12 mouse cellular contexts compared by ENCODE assay signal in genomic region chr5:137504041-137504440, GRCm38 (mm10). TPM values are rescaled to one million over a fixed set of nuclear protein-coding genes. Genes with fewer than 3 reads are reported as not detected.
A peak's percentile ranks its signal among the peaks of the same experiment; 100 is the strongest.
DNase-seq lines count a peak whose midpoint lies in the region; ATAC-seq and TF ChIP-seq lines count a peak whose summit lies in the region.
"Had no signal": no experiment of that assay in that cellular context is flagged by ENCODE, and none has a peak within 500 bp of the region (broad histone marks: within the 10 kb centered on the region; RNA-seq: fewer than 3 reads in every experiment).

No protein-coding gene starts in this region.

- DNase-seq in spleen, postnatal 4 days (ENCODE audit: low spot score in 2 of 2), result peak; percentile 52 to 74
- no peak for DNase-seq in spleen, postnatal 14 days (ENCODE audit: low spot score in 2 of 2)
- DNase-seq in liver, adult 2 months (ENCODE audit: extremely low read depth, low read depth, low spot score), result no peak
- DNase-seq in thymus, postnatal 36 days, result peak; percentile 39 to 47
- no peak for DNase-seq in gastrocnemius, postnatal 10 days
- no peak for DNase-seq in right cerebral cortex, postnatal 4 days
- DNase-seq: layer of hippocampus, postnatal 36 days had no signal

- no peak overlapping the region for H3K4me2 ChIP-seq in forebrain, embryonic 12.5 days
- H3K4me2 ChIP-seq in forebrain, embryonic 16.5 days (ENCODE audit: low read length), result no peak overlapping the region
- H3K4me2 ChIP-seq: embryonic facial prominence, embryonic 15.5 days had no signal

- TF ChIP-seq POLR2A in liver, adult 2 months (IDR thresholded peaks at IDR 0.05; ENCODE audit: extremely low read depth, insufficient read depth, low read length), result no peak

- no peak overlapping the region for H3K27ac ChIP-seq in forebrain, embryonic 12.5 days
- H3K27ac ChIP-seq in forebrain, embryonic 16.5 days (ENCODE audit: low read length), result no peak overlapping the region
- H3K27ac ChIP-seq in liver, adult 2 months (replicated peaks; ENCODE audit: insufficient read depth, low read depth, low read length), result no peak overlapping the region
- H3K27ac ChIP-seq: embryonic facial prominence, embryonic 15.5 days had no signal

- peaks cover 20% of the 10 kb centered on the region for H3K4me1 ChIP-seq in forebrain, embryonic 12.5 days
- peaks cover 14% of the 10 kb centered on the region for H3K4me1 ChIP-seq in forebrain, embryonic 16.5 days (replicated peaks; ENCODE audit: control insufficient read depth, insufficient read depth, low read length)
- peaks cover 5% of the 10 kb centered on the region for H3K4me1 ChIP-seq in liver, adult 2 months (ENCODE audit: control insufficient read depth, insufficient read depth, low read length)

- H3K9me3 ChIP-seq in forebrain, embryonic 12.5 days, result no peaks in the 10 kb centered on the region
- no peaks in the 10 kb centered on the region for H3K9me3 ChIP-seq in forebrain, embryonic 16.5 days (ENCODE audit: control insufficient read depth, low read length)
- H3K9me3 ChIP-seq: embryonic facial prominence, embryonic 15.5 days had no signal

- 0 out of 2 replicates have a peak, but pooled peaks have one; percentile 13 for TF ChIP-seq CTCF in liver, adult 2 months (IDR thresholded peaks at IDR 0.05; ENCODE audit: low read depth, low read length)

- no peaks in the 10 kb centered on the region for H3K27me3 ChIP-seq in forebrain, embryonic 12.5 days
- peaks cover 3% of the 10 kb centered on the region; the same call in 1 of the 2 replicates for H3K27me3 ChIP-seq in forebrain, embryonic 16.5 days (replicated peaks; ENCODE audit: control insufficient read depth, insufficient read depth, low read length)
- H3K27me3 ChIP-seq in liver, adult 2 months (ENCODE audit: control insufficient read depth, insufficient read depth, low read length), result no peaks in the 10 kb centered on the region
- H3K27me3 ChIP-seq: embryonic facial prominence, embryonic 15.5 days had no signal

- no peak overlapping the region for H3K4me3 ChIP-seq in forebrain, embryonic 12.5 days (replicated peaks)
- H3K4me3 ChIP-seq in forebrain, embryonic 16.5 days (replicated peaks; ENCODE audit: low read length), result no peak overlapping the region
- H3K4me3 ChIP-seq in liver, adult 2 months (ENCODE audit: insufficient read depth, low read depth, low read length), result no peak overlapping the region
- H3K4me3 ChIP-seq: embryonic facial prominence, embryonic 15.5 days had no signal

- 89% methylated on average over 6 of the region's 6 CpGs for WGBS in forebrain, embryonic 12.5 days
- WGBS in forebrain, embryonic 16.5 days, result 74% methylated on average over 6 of the region's 6 CpGs
- WGBS in liver, adult 2 months, result 80% methylated on average over 6 of the region's 6 CpGs

- no peak for ATAC-seq in forebrain, embryonic 12.5 days (ENCODE audit: low FRiP score)
- no peak for ATAC-seq in forebrain, embryonic 16.5 days

- H3K79me2 ChIP-seq in liver, adult 2 months (ENCODE audit: control insufficient read depth, insufficient read depth, low read length), result no peaks in the 10 kb centered on the region

- H3K36me3 ChIP-seq in forebrain, embryonic 12.5 days (replicated peaks), result no peaks in the 10 kb centered on the region
- H3K36me3 ChIP-seq in forebrain, embryonic 16.5 days (ENCODE audit: control insufficient read depth, insufficient read depth), result no peaks in the 10 kb centered on the region
- no peaks in the 10 kb centered on the region for H3K36me3 ChIP-seq in liver, adult 2 months (ENCODE audit: control insufficient read depth, insufficient read depth, low read length)

- 0 out of 2 replicates have a peak overlapping the region, but pooled peaks have one; percentile 18 for H3K9ac ChIP-seq in forebrain, embryonic 12.5 days
- H3K9ac ChIP-seq in forebrain, embryonic 16.5 days (replicated peaks; ENCODE audit: low read depth, low read length), result no peak overlapping the region
- no peak overlapping the region for H3K9ac ChIP-seq in liver, adult 2 months (ENCODE audit: low read depth, low read length)
- H3K9ac ChIP-seq: embryonic facial prominence, embryonic 15.5 days had no signal

RNA-seq across cellular contexts. Expression of gene Pop7, which starts 1.7 kb away (rescaled TPM):
- polyA plus RNA-seq in forebrain, embryonic 12.5 days (2016; fragmentation: Nextera tagmentation; extraction: Ambion mirVana), result 61.6 and 62.1 TPM in 2 replicates
- 66.8 and 74.7 TPM in 2 replicates for polyA plus RNA-seq in forebrain, embryonic 16.5 days (2015; fragmentation: Nextera tagmentation; extraction: Ambion mirVana)
- 5.9 and 8.0 TPM in 2 replicates for total RNA-seq in liver, adult 2 months (2014; rRNA removed)
- polyA plus RNA-seq in liver, adult 2 months (2012; rRNA removed), result 15.4 and 17.8 TPM in 2 replicates
- 10 to 100 TPM; 16.6 to 18.5 TPM for total RNA-seq in gastrocnemius, postnatal 10 days (2021)

RNA-seq across cellular contexts. Expression of gene Gigyf1, which starts 14.3 kb away (rescaled TPM):
- polyA plus RNA-seq in forebrain, embryonic 12.5 days (2016; fragmentation: Nextera tagmentation; extraction: Ambion mirVana), result 18.7 TPM in 2 replicates
- polyA plus RNA-seq in forebrain, embryonic 16.5 days (2015; fragmentation: Nextera tagmentation; extraction: Ambion mirVana), result 16.5 and 20.2 TPM in 2 replicates
- 2.7 and 4.2 TPM in 2 replicates for total RNA-seq in liver, adult 2 months (2014; rRNA removed)
- 9.3 and 14.0 TPM in 2 replicates for polyA plus RNA-seq in liver, adult 2 months (2012; rRNA removed)
- total RNA-seq in gastrocnemius, postnatal 10 days (2021), result 10 to 100 TPM; 23.0 to 25.3 TPM

RNA-seq across cellular contexts. Expression of gene Zan, which starts 27.2 kb away (rescaled TPM):
- 0.09 TPM in 2 replicates for polyA plus RNA-seq in forebrain, embryonic 12.5 days (2016; fragmentation: Nextera tagmentation; extraction: Ambion mirVana)
- 0.05 and 0.15 TPM in 2 replicates for polyA plus RNA-seq in forebrain, embryonic 16.5 days (2015; fragmentation: Nextera tagmentation; extraction: Ambion mirVana)
- total RNA-seq in liver, adult 2 months (2014; rRNA removed), result under 0.01 TPM in 1 of 2 replicates, not detected in the other
- polyA plus RNA-seq in liver, adult 2 months (2012; rRNA removed), result 0.02 TPM in 1 of 2 replicates, not detected in the other
- total RNA-seq in gastrocnemius, postnatal 10 days (2021), result under 1 TPM; 0.23 to 0.31 TPM

RNA-seq across cellular contexts. Expression of gene Epo, which starts 29.0 kb away (rescaled TPM):
- polyA plus RNA-seq in forebrain, embryonic 12.5 days (2016; fragmentation: Nextera tagmentation; extraction: Ambion mirVana), result 0.38 and 0.47 TPM in 2 replicates
- not detected in 2 replicates for polyA plus RNA-seq in forebrain, embryonic 16.5 days (2015; fragmentation: Nextera tagmentation; extraction: Ambion mirVana)
- total RNA-seq in liver, adult 2 months (2014; rRNA removed), result not detected in 2 replicates
- not detected in 2 replicates for polyA plus RNA-seq in liver, adult 2 months (2012; rRNA removed)
- not detected for total RNA-seq in gastrocnemius, postnatal 10 days (2021)
- total RNA-seq: layer of hippocampus, postnatal 36 days had no signal
- polyA plus RNA-seq: embryonic facial prominence, embryonic 15.5 days; heart, embryonic 11.5 days; testis, adult 2 months had no signal

RNA-seq across cellular contexts. Expression of gene Gnb2, which starts 29.3 kb away (rescaled TPM):
- polyA plus RNA-seq in forebrain, embryonic 12.5 days (2016; fragmentation: Nextera tagmentation; extraction: Ambion mirVana), result 411 and 417 TPM in 2 replicates
- 498 and 517 TPM in 2 replicates for polyA plus RNA-seq in forebrain, embryonic 16.5 days (2015; fragmentation: Nextera tagmentation; extraction: Ambion mirVana)
- 87.2 and 134 TPM in 2 replicates for total RNA-seq in liver, adult 2 months (2014; rRNA removed)
- 332 and 431 TPM in 2 replicates for polyA plus RNA-seq in liver, adult 2 months (2012; rRNA removed)
- total RNA-seq in gastrocnemius, postnatal 10 days (2021), result 100 to 1,000 TPM; 301 to 324 TPM

Comparison
In these comparisons a context has a peak if more than half of its experiments do, and no peak if none do; other contexts are left out.
1. DNase-seq: peak in spleen, postnatal 4 days (2 of 2) and thymus, postnatal 36 days (2 of 2); none in spleen, postnatal 14 days (0 of 2), liver, adult 2 months (single experiment), gastrocnemius, postnatal 10 days (single experiment) and right cerebral cortex, postnatal 4 days (single experiment).